Mouse (Mus musculus): ENCODE measurements at regions not wholly inside any gene's neighbourhood (a gene's known extent, or its start where the extent isn't known, plus 50 kb on each side); places are given as distances from the start of the nearest gene placed in this dataset.

GRCm38 (mm10) chr5:105986401-105986800, 110.0 kb downstream of the Zfp326 start:
- H3K27ac ChIP-seq (ENCODE audit: control insufficient read depth, insufficient read depth, low read depth, low read length, poor library complexity) = no peak overlapping the region
- no peak overlapping the region for H3K4me3 ChIP-seq (replicated peaks; ENCODE audit: control insufficient read depth, low read depth, low read length)
- no peak for TF ChIP-seq POLR2A (IDR thresholded peaks at IDR 0.05; ENCODE audit: borderline replicate concordance, control insufficient read depth, low read depth, low read length)
- TF ChIP-seq CTCF (IDR thresholded peaks at IDR 0.05; ENCODE audit: control insufficient read depth, insufficient read depth, low read length) = no peak
- H3K4me1 ChIP-seq (ENCODE audit: control insufficient read depth, insufficient read depth, low read length) = no peaks in the 10 kb centered on the region
- 35% methylated on average over 7 of the region's 7 CpGs for WGBS

- H3K4me3 ChIP-seq (replicated peaks; ENCODE audit: control insufficient read depth, low read depth, low read length) = no peak overlapping the region
- no peaks in the 10 kb centered on the region for H3K4me1 ChIP-seq (ENCODE audit: control insufficient read depth, insufficient read depth, low read length)
- H3K27ac ChIP-seq (ENCODE audit: control insufficient read depth, insufficient read depth, low read depth, low read length, poor library complexity) = no peak overlapping the region
- 70% methylated on average over 5 of the region's 5 CpGs for WGBS
- no peak for TF ChIP-seq CTCF (IDR thresholded peaks at IDR 0.05; ENCODE audit: control insufficient read depth, insufficient read depth, low read length)
Observed at GRCm38 (mm10) chr5:105983131-105983530, 106.8 kb downstream of the Zfp326 start.

- Histone ChIP-seq H3K27ac (ENCODE audit: control insufficient read depth, insufficient read depth, low read depth, low read length, poor library complexity) (no peak overlapping the region), H3K4me1 (ENCODE audit: control insufficient read depth, insufficient read depth, low read length) (no peaks in the 10 kb centered on the region), H3K4me3 (replicated peaks; ENCODE audit: control insufficient read depth, low read depth, low read length) (no peak overlapping the region)
- 77% methylated on average over 5 of the region's 5 CpGs for WGBS
- no peak for TF ChIP-seq CTCF (IDR thresholded peaks at IDR 0.05; ENCODE audit: control insufficient read depth, insufficient read depth, low read length)
- TF ChIP-seq POLR2A (IDR thresholded peaks at IDR 0.05; ENCODE audit: borderline replicate concordance, control insufficient read depth, low read depth, low read length) = no peak
Observed at GRCm38 (mm10) chr5:105976746-105977145, 100.4 kb downstream of the Zfp326 start.

- no peak overlapping the region for H3K27ac ChIP-seq (ENCODE audit: control insufficient read depth, insufficient read depth, low read depth, low read length, poor library complexity)
- H3K4me1 ChIP-seq (ENCODE audit: control insufficient read depth, insufficient read depth, low read length) = no peaks in the 10 kb centered on the region
- WGBS = 37% methylated on average over 5 of the region's 5 CpGs
- H3K4me3 ChIP-seq (replicated peaks; ENCODE audit: control insufficient read depth, low read depth, low read length) = no peak overlapping the region
- no peak for TF ChIP-seq CTCF (IDR thresholded peaks at IDR 0.05; ENCODE audit: control insufficient read depth, insufficient read depth, low read length)
- no peak for TF ChIP-seq POLR2A (IDR thresholded peaks at IDR 0.05; ENCODE audit: borderline replicate concordance, control insufficient read depth, low read depth, low read length)
Observed at GRCm38 (mm10) chr5:105976076-105976475, 99.7 kb downstream of the Zfp326 start.

GRCm38 (mm10) chr5:105975275-105976011, 99.1 kb downstream of the Zfp326 start:
- H3K4me3 ChIP-seq (replicated peaks; ENCODE audit: control insufficient read depth, low read depth, low read length) = no peak overlapping the region
- H3K4me1 ChIP-seq (ENCODE audit: control insufficient read depth, insufficient read depth, low read length) = no peaks in the 10 kb centered on the region
- TF ChIP-seq POLR2A (IDR thresholded peaks at IDR 0.05; ENCODE audit: borderline replicate concordance, control insufficient read depth, low read depth, low read length) (no peak), CTCF (IDR thresholded peaks at IDR 0.05; ENCODE audit: control insufficient read depth, insufficient read depth, low read length) (no peak)
- 18% methylated on average over 21 of the region's 21 CpGs for WGBS
- H3K27ac ChIP-seq (ENCODE audit: control insufficient read depth, insufficient read depth, low read depth, low read length, poor library complexity) = no peak overlapping the region

- H3K27ac ChIP-seq (ENCODE audit: control insufficient read depth, insufficient read depth, low read depth, low read length, poor library complexity) = no peak overlapping the region
- no peak overlapping the region for H3K4me3 ChIP-seq (replicated peaks; ENCODE audit: control insufficient read depth, low read depth, low read length)
- no peak for TF ChIP-seq POLR2A (IDR thresholded peaks at IDR 0.05; ENCODE audit: borderline replicate concordance, control insufficient read depth, low read depth, low read length)
- TF ChIP-seq CTCF (IDR thresholded peaks at IDR 0.05; ENCODE audit: control insufficient read depth, insufficient read depth, low read length) = no peak
- no peaks in the 10 kb centered on the region for H3K4me1 ChIP-seq (ENCODE audit: control insufficient read depth, insufficient read depth, low read length)
- 88% methylated on average over 18 of the region's 18 CpGs for WGBS
Observed at GRCm38 (mm10) chr5:105974576-105975177, 98.3 kb downstream of the Zfp326 start.
